Mouse (Mus musculus): ENCODE measurements at regions not wholly inside any gene's neighbourhood (a gene's known extent, or its start where the extent isn't known, plus 50 kb on each side); places are given as distances from the start of the nearest gene placed in this dataset.

DNA sequence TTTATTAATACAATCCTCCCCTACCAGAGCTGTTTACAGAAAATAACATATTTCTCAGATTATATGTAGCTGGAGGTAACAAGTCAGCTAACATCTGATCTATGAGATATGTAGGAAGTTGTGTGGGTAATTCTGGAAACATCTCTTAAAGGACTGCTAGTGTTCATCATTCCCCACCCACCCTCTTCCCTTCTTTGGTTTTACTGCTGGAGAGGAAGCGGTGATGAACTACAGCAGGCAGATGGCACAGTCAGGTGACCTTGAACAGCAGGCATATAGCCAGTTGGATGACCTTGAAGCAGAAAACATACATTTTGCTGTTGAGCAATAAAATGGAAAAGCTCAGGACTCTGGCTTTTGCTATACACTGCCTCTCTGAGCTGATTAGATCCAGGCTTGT lies 284.7 kb upstream of the Nat3 start:
- TF ChIP-seq CTCF (conservative IDR thresholded peaks at IDR 0.05; ENCODE audit: low read length) = no peak
- no peak for TF ChIP-seq POU5F1 (IDR thresholded peaks at IDR 0.05; ENCODE audit: borderline replicate concordance, low read length)
